Mouse (Mus musculus) yolk sac, embryonic 10.5 days (tissue): ENCODE measurements at regions not wholly inside any gene's neighbourhood (a gene's known extent, or its start where the extent isn't known, plus 50 kb on each side); places are given as distances from the start of the nearest gene placed in this dataset.

Experiments
- DNase-seq: peaks from one replicate; pipeline ENCODE4 v3.0.0-alpha.2; 2017; ENCODE audit warnings: low spot score

DNA sequence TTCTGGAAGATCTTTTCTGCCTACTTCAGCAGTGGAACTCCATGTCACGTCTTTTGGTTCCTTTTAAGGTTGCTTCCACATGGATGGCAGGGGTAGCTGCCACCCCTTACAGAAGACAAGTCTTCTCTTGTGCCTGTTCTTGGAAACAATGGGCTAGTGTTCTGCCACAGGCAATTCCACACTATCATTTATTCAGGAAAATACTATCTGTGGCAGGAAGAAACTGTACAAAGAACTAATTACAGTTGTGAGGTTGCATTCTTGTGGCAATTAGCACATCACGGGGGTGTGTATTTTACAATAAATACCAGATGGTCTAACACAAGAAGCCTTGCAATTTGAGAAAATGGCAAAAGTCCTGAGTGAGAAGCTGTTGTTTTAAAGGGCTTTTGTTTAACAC, 489.8 kb downstream of the Ccdc50 start:
- no peak for DNase-seq

DNA sequence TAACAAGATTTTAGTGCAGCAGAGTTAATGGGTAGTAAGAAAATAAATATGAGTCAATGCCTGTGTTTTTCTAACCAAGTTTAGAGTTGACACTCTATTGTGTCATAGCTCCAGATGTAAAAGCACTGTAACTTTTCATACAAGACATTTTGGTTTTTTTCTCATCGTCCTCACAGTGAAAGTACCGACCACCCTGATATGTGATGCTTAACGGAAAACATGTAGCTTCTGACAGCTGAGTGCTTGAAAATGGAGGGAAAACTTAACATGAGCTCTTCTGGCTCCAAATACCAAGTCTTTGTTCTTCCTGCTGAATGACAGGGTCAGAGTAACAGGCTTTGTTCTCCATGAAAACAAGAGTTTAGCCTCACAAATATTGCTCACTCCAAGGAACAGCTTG, 490.3 kb downstream of the Ccdc50 start:
- DNase-seq = no peak

DNA sequence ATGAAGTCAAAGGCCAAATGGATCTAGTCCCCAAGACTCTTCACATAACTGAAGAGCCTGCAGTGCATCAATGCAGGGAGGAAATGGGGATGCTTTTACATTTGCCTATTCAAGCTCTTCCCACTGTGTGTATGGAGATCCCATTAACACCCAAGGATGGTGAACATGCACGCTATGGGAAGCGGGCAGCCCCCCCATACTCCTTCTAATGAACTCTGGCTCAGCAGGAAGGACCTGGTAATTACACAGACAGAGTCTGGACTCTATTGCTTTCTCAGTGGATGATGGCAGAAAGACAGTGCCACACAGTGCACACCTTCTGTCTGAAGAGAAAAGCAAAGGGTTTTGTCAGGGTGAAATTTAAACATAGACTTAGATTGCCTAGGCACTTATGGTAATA, 495.7 kb downstream of the Ccdc50 start:
- DNase-seq = no peak

DNA sequence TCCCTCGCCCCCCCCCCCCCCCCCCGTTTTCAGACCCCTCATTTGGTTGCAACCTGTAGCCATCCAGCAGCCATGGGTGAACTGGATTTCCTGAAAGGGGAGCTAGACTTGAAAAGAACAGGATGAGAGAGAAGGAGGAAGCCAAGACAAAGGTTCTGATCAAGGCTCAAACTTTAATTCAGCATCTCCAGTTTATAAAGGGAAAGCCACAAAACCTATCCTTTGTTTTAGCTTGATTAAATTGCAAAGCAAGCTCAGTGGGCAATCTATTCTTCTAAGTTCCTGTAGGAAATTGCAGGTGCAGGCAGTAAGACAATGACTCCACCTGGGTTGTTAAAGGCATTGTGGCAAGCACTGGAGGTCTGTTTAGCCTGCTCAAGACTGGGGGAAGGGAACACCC, 517.4 kb downstream of the Ccdc50 start:
- no peak for DNase-seq

DNA sequence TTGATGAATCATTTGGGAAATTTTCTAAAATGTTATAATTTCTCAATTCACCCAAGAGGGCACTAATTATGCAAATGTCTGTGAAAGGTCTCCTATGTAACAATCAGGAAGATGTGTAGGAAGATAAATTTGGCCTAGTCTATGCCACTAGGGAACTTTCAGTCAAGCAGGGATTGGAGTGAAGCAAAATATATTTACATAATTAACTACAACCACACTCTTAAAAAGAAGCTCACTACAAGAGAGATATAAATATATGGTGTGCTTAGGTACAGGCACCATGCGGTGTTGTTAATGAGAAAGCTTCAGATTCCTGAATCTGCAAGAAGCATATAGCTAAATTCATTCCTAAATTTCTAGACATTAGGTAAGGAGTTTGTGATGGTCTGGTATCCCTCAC, 526.8 kb downstream of the Ccdc50 start:
- DNase-seq = no peak

DNA sequence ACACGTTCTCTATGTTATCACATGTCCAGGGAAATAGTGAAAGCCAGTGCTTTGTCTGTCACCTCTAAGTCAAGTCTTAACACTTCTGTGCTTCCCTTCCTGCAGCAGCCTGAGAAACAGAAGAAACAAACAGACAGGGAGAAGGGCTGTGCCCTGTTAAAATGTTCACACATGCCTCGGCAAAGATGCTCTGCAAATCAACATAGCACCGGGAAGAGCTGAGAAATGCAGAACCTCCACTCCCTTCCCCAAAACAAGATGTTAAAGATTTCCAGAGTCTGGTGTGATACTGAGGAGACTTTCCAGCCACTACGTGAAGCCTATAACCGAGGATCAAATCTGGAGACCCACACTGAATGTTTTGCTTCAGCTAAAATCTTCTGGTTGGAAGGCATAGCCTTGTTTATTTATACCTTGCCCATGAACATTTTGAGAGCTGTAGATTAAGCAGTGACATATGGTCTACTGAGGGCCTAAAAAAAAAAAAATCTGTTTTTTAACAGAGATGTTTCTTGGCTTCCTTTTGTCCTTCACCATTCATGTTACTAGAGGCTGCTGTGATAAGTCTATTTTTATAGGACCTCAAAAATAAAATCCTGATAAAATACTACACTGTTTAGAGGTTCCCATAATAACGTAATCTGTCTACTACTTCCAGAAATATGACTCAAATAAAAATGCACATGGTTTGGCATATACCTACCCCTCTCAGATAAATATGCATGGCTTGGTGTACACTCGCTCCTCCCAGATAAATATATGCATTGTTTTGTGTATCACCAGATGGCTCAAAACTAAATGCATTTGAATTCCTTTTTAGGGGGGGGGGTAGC, 537.1 kb downstream of the Ccdc50 start:
- peak; percentile 15 for DNase-seq

DNA sequence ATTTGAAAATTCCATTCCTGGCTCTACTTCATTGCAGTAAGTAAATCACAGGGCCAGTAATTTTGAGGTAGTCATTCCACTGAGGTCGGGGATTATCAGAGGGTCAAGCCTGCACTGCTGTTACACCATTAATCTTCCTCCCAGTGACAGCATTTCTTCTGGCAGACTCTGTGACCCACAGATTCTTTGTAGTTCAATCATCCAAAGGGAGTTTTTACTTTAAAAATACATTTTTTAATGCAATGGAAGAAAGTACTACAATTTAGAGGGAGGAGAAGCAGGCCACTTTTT, 537.6 kb downstream of the Ccdc50 start:
- peak; percentile 6 for DNase-seq

DNA sequence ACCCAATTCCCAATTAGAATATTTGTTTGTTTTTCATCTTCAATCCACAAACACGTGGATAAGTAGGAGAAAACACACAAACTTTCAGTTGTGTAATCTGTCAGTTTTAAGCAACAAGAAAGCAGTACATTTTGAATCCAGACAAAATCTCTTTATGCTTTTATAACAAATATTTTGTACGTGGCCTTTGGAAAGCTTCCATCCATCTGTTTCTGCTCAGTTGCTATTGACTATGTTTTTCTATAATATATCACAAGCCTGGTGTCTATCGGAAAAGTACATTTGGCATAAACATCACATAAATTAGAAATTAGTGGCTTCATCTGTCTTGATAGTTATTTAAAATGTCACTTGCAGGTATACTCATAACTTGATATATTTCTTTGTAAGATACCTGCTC, 560.6 kb downstream of the Ccdc50 start:
- DNase-seq = no peak

DNA sequence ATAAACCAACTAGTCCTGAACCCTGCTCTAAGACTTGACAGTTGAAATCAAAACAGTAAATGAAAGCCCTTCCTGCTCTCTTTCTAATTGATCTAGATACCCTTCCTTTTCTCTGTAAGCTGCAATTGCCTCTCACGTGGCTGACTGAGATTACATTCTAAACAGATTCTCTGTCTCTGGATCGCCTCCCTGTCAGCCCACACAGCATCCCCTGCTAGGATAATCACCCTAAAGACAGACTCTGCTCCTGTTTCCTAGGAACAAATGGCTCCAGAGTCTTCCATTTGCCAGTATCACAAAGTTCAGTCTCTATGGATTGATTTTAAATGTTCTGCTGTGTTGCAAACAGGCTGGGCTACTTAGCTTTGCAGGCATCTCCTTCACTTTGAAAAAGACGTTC, 561.1 kb downstream of the Ccdc50 start:
- DNase-seq = no peak

DNA sequence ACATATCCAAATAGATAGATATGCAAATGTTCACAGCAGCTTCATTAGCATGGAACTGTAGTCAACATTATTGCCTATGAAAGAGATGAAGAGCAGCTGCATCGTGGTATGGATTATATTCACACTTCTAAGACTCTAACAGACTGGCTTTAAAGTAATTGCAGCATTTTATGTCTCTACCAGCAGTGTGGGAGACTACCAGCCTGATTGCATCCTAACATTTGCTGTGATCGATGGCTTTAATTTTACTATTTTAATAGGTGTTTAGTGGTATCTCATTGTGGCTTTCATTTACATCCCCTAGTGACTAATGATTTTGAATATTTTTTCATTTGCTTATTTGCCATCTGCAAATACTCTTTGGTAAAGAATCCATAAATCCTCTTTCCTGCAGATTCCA, 574.1 kb downstream of the Ccdc50 start:
- DNase-seq = no peak

DNA sequence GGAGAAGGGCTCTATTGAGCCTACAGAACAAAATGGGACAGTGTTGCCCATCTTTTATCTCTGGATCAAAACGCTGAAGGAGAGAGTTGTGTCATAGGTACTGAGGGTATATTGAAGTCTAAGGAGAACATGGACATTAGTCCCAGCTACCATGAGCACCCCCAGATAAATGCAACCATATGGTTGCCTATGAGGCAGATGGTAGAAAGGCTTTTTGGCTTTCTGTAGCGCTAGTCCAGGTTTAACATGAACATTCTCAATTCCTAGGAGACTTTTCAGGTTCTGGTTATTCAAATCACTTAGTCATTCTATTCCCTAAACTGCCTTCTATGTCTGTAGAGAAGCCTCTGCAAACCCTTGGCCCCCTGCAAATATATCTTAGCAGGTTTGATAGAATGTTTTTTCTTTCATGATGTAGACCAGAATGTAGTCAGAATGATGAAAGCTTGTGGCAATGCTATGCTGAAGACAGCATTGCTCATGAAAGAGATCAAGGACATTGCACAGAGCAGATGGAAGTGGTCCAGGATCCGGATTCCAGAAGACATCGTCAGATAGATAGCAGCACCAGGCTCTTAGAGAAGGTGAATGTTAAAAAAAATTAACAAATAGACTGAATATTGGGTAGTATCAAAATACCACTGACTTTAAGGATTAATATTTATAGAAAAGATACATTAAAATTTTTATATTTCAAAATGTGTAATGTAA, 590.2 kb downstream of the Ccdc50 start:
- DNase-seq = no peak

DNA sequence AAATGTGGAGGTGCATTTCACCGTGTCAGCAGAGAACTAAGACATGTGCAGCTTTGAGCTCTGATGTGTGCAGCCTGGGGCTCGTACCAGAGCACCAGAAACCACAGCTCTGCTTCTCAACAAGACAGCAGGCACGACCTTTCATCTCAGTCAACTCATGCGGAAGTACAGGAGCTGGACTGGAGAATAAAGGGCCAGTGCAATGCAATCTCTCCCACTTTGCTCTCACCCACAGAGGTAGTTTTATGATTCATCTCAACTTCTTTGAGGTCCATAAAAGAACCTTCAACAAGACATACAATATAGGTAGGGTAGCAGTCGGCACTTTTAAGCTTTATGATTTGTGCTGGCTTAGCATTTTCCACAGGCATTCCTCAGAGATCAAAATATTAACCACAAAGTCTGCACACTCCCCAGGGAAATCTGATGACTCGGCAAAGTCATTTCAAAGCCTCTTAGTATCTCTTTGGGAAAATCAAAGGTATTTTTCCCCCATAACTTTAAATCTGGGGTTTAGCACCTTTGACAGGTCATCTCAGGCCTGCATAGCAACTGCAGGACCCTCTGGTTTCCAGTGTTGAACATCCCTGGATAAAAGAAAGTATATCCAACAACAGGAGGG, 626.7 kb downstream of the Ccdc50 start:
- DNase-seq = no peak

DNA sequence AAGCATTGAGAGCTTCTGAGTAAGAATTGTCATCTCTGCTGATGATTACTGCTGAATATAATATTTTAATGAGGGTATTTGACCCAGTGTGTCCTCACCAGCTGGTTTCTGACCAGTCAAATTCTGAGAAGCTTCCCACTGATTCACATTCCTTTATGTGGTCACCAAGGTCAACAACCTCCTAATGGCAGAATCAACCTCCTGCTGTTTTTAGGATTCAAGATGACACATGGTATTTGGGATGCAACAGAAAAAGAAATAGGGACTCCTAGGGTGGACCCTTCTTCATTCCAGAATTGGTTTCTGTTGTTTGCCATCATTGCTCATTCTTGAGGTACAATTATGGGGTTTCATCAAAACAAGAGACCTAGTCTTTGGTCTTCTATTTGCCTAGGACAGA, 629.6 kb downstream of the Ccdc50 start:
- no peak for DNase-seq

DNA sequence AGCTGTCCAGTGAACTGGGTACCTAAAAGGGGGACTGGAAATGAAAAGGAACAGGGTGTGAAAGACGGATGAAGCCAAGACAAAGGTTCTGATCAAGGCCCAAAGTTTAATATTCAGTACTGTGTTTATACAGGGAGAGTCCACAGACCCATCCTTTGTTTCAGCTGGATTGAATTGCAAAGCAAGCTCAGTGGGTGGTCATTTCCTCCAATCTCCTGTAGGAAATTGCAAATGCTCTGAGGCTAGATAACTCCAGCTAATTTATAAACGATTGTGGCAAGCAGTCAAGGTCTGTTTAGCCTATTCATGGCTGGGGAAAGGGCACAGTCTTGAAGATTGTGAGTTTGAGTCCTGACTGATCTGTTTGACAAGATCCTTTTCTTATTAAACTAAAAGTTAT, 650.3 kb downstream of the Ccdc50 start:
- DNase-seq = no peak

DNA sequence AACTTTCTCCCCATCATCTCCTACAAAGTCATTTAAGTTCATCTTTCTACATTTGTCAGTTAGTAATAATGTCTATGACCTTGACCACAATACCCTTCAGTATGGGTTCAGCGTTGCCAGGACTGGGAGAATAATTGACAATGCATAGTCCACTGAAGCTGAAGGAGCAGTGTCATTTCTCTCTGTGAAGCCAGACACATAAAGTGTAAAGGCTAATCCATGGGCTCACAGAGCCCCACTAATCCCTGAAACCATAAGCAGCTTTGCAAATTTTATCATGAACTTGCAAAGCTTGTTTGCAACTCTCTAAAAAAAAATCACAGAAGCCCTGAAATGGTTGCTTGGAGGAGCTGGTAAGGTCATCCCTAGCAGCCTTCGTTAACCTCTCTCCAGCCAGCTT, 654.4 kb downstream of the Ccdc50 start:
- no peak for DNase-seq

DNA sequence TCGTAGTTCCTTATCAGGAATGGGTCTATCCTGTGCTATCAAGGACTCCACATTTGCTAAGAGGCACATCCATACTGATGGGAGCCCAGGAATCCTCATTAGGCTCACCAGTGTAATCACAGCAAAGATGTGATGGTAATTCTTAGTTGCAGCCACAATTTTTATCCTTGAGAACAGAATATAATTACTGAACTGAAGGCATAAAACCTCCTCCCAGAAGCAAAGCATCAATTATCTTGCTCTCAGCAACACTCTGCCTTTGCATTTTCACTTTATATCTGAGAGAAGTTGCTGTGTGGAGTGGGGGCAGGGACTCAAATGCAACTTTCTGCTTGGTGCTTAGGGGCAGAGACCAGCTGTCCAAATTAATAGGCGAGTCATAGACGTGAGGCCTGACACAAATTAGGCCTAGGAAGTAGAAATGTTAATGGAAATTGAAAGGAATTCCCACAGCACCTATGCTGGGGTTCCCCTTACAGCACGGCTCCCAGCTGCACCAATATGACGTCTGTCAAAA, 676.2 kb downstream of the Ccdc50 start:
- DNase-seq = no peak

DNA sequence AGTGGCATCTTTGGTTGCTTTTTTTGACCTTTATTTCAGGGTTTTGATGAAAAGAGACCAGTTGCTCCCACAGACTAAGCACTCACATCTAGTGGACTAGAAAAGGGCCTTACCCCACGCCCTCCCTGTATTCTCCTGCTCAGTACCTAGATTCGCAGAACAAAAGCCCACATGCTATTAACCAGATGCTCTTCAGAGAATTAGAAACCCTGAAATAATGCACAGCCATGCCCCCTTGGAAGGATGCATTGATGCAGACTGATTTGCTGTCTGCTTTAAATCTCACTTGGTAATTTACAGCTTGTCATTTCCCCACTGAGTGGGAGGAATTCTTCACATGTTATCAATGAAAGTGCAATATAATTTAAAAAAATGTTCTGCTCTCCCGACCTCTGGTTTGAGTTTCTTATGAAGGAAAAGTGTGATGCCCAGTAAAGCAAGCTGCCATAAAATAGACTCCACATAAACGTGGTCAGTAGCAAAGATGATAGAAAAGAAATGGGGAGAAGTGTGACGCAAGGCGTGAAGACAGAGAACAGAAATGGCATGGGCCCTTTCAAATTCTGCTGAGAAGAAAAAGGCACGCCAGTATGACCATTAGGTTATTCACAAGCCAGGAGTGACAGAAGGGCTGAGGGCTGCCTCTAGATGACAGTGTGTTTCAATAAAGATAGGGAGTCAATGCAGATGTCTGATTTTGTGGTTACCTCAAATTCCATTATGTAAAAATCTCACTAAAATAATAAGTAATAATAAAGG, 669.8 kb downstream of the Fgf12 start:
- no peak for DNase-seq

DNA sequence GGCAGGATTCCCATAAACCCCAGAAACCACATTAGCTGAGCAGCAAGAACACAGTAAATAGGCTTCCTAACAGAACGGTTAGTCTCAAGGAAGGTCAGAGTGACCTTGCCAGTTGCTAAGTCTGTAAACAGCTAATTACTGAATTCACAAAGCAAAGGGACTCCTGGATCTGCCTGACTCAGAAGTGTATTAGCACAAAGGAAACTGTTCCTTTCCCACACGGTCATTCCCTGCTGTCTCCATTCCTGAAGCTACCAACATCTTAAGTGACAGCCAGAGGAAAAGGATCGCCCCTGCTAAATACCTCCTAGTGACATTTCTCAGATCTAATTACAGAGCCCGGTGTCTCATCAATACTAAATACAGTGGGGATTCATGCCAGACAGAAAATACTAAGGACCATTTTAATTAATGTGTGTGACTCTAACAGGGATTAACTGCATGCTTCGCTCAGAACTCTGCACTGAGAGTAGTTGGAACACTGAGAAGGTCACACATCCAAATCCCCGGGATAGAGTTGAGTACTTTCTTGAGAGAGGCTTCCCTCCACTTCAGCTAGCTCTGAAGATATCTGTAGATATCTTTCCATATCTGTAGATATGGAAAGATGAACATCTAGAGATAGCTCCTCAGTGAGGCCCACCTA, 663.3 kb downstream of the Fgf12 start:
- DNase-seq = no peak

DNA sequence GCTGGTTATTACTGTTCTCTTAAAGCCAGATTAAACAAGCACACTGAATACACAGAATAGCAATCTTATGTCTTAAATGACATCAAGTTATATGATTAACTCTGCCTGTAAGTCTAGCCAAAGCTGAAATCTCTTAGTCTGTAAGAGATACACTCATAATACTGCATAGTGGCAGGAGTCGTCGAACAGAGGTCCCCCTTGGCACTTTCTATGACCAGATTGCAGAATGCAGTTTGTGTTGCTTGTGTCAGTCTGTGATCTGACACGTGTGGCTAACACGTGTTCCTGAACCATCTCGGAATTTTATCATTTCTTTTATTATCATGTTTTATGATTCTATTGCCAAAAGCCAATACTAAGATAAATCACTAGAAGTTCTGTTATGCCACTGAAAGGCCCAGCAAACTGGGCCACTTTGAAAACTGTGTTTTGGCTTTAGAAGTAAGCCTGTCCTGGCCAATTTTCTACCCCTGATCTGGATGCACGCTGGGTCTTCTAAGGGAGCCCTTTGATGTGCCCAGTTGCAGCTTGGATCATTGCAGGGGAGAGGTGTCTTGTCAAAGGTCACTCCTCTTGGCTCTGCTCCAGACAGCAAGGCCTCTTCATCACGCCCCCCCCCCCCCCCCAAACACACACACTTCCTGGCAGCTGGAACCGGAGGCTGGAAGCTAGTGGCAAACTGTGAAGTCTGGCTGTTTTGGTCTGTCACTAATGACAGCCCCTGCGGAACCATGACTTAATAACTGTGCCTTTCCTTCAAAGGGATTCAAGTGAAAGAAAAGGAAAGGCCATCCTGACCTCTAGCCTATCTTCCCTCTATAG, 648.4 kb downstream of the Fgf12 start:
- peak; percentile 4 for DNase-seq

DNA sequence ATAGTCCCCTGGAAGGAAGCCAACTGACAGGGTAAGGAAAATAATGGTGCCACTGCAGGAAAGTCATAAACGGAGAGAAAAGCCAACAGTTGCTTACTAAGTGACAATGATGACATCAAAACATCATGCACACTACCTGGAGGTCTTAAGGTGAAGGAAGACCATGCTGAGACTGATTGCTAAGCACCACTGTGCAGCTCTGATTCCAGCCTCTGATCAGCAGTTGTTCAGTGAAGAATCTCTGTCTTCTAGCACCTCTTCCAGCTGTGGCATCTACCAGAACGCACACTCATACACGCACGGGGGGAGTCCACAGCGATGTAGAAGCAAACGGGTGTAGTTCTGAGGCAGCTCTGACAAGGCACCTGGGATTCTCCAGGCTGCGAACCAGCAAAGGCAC, 647.8 kb downstream of the Fgf12 start:
- no peak for DNase-seq

DNA sequence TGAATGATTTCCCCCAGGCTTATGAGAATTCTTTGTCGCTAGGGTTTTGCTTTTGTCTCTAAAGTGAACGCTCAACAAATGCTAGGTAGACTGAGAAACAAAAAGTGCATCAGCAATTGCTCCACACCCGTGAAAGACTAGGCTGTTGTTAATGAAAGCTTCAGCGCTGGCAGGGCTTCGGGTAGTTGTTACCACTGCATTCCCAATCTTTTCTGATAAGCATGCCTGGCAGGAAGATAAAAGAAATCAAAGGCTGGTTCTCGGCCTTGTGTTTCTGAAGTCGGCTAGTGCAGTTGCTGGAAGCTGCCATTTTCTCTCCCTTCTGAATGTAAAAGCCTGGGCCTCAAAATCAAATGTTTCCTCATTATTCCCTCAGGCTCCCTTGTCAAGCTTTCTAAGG, 647.0 kb downstream of the Fgf12 start:
- DNase-seq = no peak
